Mouse (Mus musculus): Measurements from ENCODE around the gene Vmn1r15.

DNA sequence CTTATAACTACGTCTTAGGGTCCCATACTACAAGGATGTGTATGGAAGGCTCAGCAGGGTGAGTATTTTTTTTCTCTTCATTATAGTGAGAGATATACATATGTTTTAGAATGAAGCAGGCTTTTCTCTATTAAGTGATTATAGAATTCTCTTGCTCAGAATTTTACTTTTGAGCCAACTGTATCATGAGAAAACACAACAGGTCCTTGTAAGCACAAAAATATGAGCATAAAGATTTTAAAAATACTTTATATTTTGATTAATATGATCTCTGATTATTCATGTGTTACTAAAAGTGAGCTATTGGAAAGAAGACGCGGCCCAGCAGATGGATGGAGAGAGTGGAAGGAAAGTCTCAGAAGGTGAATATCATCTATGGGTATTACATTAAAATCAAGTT is 26.4 kb upstream of the Vmn1r15 start, which contains the start of gene Vmn1r14:
- TF ChIP-seq POLR2A (IDR thresholded peaks at IDR 0.05; ENCODE audit: insufficient read depth, low read depth, low read length) (no peak), CTCF (IDR thresholded peaks at IDR 0.05) (no peak)

Measured in heart, adult 2 months (tissue).